Mouse (Mus musculus) thymus, postnatal 36 days (tissue): ENCODE results near the gene Fbxw10.

ENCODE experiments used
- DNase-seq, 2 experiments: peaks; one replicate each; pipeline ENCODE4 v3.0.0; 2022; ENCODE audit warnings: mixed read lengths in 2 of 2

Gene Fbxw10

DNA sequence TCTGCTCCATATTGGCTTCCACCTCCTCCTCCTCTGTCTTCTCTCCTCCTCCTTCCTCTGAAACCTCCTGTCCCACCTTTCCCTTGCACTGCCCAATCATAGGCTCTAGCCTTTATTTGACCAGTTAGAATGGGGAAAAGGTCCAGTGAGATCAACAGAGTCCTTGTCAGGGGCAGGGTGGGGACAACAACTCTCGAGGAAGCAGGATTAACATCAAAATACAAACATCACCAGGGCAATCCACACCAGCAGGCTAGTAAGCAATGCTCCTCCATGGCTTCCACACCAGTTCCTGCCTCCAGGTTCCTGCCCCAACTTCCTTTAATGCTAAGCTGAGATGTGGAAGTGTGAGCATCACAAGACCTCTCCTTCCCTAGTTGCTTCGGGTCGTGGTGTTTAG, 1.1 kb upstream of the Fbxw10 start:
- DNase-seq, result no peak

DNA sequence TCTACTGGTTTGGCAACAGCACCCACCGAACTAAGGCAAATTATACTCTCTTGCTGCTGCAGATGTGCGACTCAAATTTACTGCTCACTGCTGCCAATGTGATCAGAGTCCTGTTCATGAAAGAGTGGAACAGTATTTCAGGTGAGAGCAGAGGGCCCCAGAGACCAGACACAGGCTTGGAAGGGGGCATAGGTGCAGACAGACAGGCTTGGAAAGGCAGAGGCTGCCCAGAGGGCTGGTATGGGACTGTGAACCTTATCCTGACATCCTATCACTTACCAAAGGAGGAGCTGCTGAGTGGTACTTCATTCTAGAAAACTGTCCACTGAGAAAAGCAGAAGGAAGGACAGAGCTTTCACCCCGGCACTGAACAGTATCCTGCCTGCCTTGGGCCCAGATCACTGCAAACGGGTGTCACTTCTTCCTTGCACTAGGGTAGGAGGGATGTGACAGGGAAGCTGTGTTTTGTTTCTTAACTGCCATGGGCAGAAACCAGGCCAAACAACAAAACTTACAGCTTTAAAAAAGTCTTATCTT, 854 bp downstream of the Fbxw10 start:
- DNase-seq, result peak; percentile 13 to 14

DNA sequence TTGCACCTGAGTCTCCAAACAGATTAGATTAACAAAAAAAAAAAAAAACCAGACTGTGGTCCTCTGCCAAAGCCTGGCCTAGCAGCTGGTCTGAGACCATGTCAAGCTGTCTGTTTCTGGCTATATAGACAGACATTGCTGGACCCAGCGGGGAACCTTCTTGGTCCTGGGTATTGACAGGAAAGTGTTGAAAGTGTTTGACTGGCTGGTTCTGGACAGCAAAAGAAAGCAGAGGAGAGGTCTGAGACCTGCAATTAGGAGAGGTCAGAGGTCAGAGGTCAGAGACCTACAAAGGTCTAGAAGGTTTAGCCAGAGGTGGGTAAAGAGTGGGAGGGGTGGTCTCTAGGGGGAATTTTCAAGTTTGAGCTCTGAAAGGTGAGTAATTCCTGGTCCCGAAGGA, 1.4 kb downstream of the Fbxw10 start:
- no peak for DNase-seq

DNA sequence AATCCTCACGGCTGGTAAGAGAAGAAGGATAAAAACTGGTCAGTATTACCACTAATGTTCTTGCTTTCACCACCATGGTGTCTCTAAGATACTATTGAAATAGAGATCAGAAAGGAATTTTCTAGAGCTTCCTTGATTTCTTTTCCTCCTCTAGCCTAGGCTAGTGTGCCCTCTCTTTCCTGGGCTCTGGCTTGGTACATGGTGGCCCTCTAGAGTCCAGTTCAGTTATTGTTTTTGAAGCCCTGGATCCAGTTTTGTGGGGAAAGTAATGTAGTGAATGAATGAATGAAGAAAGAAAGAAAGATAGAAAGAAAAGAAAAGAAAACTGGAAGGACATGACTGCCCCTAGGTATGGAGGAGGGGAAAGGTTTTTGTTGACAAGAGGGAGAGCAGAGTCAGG, 4.3 kb downstream of the Fbxw10 start:
- no peak for DNase-seq

DNA sequence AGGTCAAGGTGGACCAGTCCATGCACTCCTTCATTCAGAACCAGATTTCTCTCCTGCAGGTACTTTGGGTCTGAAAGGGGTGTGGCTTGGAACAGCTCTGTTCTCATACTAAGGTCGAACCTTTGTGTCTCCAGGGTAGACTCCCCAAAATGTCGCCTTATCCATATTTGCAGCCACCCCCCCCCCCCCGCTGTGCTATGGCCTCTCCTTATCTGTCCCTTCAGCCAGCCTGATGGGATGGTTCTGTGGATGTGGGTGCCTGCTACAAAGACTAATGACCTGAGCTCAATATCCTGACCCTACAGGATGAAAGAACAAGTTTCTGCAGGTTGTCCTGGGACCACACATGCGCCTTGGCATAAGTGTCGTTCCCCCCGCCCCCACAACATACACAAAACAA, 6.5 kb downstream of the Fbxw10 start:
- DNase-seq, result no peak

DNA sequence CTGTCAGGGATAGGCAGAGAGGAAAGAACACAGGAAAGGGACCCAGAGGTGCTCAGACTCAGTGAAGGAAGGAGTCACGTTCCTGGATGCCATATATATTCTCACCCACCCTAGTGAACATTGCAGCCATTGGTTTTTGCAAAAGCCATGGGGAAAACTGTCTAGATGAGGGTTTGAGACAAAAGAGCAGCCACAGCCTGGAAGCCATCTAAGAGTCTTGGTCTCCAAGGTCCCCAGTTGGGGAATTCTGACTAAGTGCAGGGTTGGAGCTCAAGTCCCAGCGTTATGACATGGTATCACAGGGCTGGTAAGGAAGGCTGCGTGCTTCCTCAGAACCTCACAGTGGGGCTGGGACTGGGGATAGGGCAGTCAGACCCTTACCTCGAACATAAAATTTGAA, 18.7 kb downstream of the Fbxw10 start:
- DNase-seq, result no peak

DNA sequence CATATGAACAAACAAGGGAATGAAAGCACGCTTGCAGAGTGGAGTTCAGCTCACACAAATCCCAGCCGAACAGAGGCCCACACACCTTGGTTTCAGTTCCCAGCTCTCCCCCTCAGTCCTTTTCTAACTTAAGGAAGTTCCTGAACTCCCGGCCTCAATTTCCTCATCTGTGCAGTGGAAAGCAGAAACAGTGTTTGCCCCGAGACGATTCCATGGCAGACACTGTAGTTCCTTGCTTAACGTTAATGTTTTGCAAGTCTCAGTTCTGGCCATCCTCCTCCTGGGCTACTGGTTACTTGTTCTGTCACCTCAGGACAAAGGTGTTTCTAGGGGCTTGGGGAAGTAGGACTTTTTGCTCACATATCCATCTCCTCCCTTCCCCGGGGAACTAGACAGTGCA, 19.8 kb downstream of the Fbxw10 start:
- DNase-seq, result no peak

DNA sequence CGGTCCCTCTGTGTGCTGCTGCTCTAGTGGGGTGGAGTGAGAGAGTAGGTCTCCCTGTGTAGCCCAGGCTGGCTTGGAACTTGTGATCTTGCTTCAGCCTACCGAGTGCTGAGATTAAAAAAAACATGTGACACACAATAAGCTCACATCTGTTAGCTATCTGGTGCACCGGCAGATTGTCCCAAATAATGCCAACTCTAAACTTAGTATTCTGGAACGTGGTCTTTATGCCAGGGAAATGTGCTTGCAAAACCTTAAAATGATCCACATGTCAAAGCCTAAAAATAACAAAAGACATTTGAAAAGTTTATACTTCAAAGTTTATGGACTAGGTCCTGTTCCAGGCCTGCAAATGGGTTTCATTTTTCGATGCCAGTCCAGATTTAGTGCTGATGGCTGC, 22.3 kb downstream of the Fbxw10 start:
- no peak for DNase-seq

DNA sequence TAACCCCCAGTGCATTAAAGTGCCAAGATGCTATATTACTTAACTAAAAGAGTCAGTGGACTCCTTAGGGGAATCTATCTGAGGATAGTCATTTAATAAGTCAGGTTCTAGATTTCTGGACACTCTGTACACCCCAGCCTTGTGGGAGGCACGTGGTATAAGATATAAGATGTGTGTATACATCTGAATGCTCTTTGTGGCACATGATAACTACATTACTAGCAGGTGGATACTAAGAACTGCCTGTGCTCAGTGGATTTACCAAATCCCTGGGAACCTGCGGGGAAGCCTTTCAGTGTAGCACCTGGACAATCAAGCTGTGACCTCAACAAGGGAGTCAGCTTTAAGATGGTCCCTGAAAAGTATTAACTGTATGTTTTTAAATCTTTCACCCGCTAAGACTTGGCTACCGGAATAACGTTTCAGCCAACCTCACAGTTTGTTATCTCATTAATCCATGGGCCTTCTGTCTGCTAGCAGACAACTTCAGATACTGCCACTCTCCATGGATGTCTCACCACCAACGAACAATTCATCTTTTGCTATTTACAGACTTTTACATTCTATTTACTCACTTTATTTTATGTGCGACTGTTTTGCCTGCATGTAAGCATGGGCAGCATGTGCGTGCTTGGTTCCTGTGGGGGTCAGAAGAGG, 23.0 kb downstream of the Fbxw10 start:
- no peak for DNase-seq

DNA sequence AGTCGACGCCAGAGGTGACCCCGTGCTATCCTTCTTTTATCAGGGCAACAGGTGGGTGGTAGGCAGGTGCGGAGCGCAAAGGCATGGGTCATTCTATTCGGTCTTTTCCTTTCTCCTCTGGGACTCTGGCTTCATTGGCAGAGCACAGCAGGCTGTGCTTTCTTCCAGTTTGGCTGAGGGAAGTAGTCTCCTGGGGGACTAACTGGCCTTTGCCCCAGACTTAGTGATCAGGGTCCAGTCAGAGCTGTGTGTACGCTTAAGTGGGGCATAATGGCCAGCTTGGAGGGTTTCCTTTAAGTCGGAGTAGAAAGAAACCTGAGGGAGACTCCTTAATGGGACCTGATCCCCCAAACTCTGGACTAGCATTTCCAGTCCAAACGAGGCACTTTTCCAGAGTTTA, 26.6 kb downstream of the Fbxw10 start:
- DNase-seq, result no peak

DNA sequence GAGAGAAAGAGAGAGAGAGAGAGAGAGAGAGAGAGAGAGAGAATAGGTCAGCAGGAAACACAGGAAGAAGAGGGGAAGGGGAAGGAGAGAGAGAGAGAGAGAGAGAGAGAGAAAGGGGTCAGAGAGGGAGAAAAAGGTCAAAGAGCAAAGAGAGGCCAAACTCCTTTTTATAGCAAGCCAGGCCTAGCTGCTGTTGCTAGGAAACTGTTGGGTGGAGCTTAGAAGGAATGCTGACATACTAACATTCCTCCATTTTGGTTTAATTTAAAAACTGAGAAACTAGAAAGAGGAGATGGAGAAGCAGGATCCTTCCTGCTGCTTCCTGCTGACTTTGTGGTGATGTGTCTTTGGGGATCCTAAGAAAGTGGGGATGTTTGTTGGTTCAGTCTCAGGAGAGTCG, 28.8 kb downstream of the Fbxw10 start:
- DNase-seq, result no peak

DNA sequence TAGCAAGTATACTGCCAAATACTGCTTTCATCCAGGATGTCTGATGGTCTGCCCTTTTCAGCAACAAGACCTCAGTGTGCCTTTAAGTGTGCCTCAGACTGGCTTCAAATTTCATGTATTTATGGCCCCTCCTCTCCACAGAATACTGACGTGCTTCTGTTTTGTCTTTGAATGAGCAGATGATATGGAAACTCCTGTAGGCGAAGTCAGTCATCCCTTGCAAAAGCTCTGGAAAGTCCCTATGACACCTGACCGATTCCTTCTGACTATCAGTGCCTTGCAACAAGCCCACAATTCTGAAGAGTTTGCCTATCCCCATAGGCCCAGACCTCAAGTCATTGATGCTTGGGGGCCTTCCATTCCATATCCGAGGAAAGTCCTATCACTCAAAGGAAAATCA, 29.6 kb downstream of the Fbxw10 start:
- DNase-seq, result no peak

DNA sequence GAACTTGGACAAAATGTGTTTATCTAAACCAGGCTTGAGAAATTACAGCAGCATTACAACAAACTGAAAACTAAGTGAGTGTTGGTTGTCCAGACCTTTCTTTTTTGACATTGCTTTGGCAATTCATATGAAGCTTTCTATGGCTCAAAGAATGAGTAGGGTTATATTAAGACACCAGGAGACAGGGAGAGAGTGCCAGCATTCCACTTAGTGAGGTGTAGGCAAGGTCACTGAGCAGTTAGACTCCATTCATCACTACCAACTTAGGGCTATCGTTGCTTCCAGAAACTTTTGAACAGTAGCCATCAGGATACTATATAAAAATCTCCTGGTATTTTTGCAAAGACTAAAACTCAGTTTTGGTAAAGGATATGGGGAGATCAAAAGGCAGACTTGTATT, 30.5 kb downstream of the Fbxw10 start:
- DNase-seq, result no peak

DNA sequence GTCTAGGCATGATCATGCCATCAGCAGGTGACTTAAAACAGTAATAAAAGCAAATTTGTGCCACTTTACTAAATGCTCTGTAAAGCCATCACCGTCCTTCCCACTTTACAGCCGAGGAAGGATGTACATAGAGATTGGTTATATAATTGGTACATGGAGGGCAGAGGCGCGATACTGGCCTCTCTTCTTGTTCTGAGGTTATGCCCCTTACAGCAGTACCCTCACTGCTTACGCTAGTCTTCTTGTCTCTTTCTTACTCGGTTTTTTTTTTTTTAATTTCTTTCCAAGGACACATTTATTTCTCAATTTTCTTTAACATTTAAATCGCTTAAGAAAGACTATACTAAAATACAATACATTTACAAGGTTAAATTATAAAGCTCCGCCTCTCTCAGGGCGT, 31.9 kb downstream of the Fbxw10 start:
- no peak for DNase-seq

DNA sequence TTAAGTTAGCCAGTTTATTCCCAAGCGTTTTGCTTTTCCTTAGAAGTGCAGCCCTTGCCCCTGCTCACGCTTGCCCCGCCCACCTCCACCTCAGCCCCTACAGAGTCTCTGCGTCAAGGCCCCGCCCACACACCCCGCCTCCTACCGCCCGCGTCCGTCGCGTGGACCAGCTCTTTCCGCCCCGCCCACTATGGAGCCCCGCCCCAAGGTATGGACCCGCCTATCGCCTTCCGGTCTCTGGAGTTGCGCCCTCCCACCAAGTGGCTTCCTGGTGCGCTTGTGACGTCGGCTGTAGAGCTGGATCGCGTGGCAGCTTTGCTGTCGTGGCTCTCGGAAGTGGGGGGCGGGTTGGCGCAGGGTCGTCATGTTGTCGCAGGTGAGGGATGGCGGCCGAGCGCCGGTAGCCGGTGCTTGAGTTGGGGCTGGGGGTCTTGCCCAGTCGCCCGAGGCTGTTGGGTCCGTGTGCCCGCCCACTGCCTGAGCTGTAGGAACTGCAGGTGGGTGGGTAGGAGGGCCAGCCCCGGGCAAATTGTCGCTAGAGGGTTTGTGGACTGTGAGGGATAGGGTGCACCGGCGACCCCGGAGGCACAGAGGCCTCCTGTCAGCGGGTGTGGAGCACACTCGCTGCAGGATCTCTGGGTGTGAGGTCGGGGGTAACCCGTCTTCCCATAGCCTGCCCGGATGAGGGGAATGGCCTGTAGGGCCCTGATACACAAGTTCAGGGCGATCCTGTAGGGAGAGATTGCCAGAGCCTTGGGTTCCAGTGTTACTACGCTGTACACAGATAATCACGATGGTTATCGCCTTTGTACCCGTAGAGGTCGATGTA, 32.6 kb downstream of the Fbxw10 start, which contains the start of gene Tvp23b:
TSS of gene Tvp23b (plus strand) at position 236 of the 829 bp plus-strand sequence.
- peak; percentile 99 to 100 for DNase-seq

DNA sequence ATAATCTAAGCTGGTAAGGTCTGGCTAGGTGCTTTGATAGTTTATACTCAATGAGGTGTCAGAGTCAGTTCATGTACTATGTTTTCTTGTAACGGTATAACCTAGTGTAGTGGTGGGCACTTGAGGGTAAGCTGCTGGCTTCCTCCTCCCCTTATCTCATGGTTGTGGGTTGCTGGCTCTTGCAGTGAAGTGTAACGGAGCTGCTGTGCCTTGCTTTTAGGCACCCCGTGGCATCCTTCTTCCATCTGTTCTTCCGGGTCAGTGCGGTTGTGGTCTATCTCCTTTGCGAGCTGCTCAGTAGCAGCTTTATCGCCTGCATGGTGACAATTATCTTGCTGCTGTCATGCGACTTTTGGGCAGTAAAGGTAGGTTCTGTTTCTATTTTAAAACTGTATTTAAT, 36.5 kb downstream of the Fbxw10 start:
- no peak for DNase-seq

DNA sequence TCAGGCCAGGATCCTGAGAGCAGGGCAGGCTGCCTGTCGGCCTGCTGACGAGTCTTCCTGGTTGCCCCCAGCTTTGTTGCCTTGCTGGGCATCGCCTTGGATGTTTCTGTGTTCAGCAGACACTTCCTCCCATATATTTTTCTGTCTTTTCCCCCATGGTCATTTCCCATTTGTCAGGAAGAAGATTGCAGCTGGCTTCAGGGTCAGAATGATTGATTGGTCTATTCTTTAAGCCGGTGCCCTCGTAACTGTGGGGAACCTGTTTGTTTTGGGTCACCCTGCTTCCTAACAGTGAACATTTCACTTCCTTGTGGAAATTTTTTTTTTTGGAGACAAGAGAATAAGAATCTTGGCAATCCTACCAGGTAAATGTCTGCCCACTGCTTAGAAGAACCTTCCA, 38.5 kb downstream of the Fbxw10 start:
- DNase-seq, result no peak

DNA sequence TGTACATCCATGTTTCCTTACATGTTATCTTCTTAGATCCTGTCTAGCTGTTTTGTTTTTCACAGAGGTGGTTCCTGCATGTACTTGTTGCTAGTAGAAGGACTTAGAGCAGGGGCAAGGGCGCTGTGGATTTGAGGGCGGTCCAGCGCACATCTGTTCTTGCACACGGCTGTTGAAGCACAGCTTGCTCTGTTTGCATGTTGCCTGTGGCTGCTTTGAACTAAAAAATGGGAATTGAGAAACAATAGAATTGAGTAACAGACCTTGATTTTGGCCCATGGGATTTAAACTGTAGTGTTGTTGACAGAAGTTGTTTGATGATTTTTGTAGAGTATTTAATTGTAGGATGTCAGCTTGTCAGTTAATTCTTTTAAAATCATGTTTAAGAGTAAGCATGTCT, 43.9 kb downstream of the Fbxw10 start:
- no peak for DNase-seq

DNA sequence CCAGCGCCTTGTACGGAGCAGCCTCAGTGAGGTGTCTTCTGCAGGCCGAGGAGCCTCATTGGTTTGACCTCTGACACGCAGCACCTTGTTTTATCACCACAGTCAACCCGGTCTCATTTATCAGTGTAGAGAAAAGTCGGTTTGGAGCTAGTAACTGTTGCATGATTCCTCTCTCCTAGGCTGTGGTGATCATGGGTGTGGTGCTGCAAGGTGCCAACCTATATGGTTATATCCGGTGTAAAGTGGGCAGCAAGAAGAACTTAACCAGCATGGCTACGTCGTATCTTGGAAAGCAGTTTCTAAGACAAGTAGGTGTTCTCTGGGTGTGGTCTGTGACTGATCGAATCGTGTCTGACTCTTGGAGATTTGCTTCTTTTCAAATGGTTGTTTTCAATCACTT, 44.9 kb downstream of the Fbxw10 start:
- no peak for DNase-seq

DNA sequence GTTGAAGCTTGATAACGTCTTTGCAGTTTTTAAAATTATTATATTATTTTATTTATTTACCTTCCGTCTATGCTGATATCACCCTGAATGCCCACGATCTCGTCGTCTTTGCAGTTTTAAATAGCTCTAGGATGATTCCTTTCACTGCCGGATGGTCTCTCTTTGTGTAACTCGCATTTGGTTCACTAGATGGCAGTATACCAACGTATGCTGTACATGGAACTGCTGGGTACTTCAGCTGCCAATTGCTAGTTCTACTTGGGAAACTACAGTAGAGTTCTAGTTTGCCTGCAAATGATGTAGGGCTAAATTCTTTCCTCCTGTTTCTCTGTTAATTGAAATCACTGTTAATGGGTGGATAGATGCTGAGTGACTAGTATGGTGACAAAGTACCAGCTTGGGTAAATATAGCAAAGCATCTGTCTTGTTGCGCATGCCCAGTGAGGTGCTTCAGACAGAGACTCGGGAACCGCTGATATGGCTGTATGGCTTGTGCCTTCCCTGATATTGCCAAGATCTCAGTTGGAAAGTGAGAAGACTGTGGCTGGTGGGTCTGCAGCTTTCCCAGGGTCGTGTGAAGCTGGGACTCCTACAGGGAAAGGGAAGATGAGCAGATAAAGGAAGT, 54.9 kb downstream of the Fbxw10 start:
- DNase-seq, result peak; percentile 9 to 14

DNA sequence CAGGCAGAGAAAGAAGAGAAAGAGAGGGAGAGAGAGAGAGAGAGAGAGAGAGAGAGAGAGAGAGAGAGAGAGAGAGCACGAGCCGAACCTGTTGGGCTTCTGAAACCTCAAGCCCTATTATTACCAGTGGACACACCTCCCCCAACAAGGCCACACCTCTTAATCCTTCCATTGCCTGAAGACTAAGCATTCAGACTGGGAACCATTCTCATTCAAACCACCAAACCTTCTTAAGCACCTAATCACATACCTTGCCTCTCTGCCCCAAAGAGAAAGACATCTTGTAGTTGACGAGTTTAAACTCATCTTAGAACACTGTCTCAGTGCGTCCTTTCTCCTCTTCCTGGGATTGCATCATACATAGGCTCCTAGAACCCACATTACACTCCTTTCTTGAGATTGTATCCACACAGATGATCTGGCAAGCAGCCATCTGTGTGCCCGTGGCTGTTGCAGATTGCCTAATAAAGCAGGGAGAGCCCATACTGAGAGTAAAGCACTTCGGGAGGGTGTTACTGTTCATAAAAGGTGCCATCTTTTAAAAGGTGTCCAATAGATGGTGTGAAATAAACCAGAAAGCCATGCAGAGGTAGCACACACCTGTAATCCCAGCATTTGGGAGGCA, 57.1 kb downstream of the Fbxw10 start:
- no peak for DNase-seq

DNA sequence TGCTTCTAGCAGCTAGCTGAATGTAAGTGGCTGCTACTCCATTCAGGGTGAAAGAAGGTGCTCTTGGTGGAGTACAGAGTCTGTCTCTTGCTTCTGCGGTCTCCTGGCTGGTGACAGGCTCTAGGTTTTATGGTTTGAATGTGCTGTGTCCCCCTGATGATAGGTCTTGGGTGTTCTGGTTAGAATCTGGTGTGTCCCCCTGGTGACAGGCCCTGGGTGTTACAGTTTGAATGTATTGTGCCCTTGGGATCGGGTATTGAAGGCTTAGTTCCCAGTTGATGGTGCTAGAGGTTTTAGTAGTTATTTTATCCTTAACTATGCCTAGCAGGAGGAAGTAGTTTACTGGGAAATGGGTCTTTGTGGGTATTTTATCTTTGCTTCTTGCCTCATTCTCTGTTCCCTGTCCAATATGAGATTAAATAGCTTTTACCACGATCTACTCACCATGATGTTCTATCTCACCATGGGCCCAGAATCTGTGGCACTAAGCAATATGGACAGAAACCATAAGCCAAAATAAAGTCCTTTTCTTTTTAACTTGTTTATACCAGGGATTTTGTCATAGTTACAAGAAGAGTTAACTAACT, 62.9 kb downstream of the Fbxw10 start:
- DNase-seq, result peak; percentile 21 to 31

DNA sequence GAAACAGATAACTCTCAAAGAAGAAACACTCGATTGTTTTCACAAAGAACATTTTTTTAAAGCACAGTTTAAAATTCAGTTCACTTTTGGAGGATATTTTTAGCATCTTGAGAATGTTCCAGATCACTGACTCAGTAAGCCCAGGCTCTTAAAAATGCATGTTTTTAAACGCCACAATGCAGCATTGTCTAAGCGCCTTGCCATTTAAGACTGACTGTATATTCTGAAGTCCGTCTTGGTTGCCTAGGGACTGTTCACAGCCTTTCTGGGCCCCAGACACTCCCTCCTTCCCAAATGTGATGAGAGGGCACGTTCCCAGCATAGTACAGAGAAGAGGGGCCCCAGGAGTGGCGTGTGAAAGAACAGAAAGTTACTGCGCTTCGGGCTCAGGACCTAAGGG, 64.5 kb downstream of the Fbxw10 start:
- DNase-seq, result no peak
